Mouse (Mus musculus) gonadal fat pad, adult 2 months (tissue): ENCODE measurements at regions not wholly inside any gene's neighbourhood (a gene's known extent, or its start where the extent isn't known, plus 50 kb on each side); places are given as distances from the start of the nearest gene placed in this dataset.
"Not testable (repeated sequence)": the region's sequence is repeated elsewhere in the genome, so short reads cannot be mapped to it uniquely, and the experiment has no call there.

Experiments used
- DNase-seq: peaks from one replicate; pipeline ENCODE4 v3.0.0-alpha.2; 2012; ENCODE audit warnings: low read depth

DNA sequence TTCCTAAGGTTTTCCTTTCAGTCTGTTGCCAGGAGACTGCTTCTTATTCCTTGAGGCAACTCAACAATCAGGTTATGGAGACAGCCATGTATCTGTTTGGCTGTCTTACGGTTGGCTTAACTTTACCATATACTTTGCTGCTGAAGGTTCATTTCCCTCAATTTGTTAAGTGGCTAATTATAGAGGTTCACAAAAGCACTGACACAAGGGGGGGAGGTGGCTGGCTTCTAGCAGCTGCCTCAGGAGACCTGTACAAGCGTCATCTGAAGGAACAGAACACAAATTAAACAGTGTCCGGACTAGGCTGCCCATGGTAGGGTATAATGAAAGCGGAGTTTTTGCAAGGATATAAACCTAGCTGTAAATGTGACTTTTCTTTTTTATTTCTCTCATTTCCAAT is 305.0 kb upstream of the Rnf219 start:
- DNase-seq = no peak

DNA sequence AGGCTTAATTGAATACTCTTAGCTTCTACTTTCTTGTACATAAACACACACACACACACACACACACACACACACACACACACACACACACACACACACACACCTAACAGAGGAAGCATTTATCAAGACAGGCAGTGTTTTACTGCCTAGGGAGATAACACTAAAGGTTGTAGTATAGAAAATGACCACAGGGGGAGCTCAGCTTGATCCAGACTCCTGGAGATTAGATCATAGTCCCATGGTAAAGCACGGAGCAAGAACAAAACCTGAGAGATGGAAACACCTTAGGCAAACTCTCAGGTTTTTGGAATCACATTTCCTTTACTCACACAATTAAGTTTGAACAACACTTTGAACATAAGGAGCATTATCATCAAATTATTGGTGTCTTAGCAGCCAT is 302.5 kb upstream of the Rnf219 start:
- DNase-seq = no peak

DNA sequence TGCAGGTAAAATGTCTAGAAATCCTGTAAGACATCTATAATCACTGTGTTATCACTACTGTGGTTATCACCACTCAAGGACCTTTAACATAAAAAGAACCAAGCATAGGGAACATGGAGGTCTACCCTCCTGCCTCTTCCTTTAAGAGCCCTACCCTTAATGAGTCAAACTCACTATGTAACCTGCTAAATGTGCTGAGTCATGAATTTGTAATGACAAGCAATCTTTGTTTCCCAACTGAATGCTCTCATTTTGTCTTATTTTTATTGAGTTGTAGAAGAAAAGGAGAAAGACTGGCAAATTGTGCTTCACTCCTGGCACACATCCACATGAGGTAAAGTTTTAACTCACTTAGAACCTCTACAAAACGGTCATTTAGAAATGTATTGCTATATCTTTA is 301.8 kb upstream of the Rnf219 start:
- DNase-seq = no peak

DNA sequence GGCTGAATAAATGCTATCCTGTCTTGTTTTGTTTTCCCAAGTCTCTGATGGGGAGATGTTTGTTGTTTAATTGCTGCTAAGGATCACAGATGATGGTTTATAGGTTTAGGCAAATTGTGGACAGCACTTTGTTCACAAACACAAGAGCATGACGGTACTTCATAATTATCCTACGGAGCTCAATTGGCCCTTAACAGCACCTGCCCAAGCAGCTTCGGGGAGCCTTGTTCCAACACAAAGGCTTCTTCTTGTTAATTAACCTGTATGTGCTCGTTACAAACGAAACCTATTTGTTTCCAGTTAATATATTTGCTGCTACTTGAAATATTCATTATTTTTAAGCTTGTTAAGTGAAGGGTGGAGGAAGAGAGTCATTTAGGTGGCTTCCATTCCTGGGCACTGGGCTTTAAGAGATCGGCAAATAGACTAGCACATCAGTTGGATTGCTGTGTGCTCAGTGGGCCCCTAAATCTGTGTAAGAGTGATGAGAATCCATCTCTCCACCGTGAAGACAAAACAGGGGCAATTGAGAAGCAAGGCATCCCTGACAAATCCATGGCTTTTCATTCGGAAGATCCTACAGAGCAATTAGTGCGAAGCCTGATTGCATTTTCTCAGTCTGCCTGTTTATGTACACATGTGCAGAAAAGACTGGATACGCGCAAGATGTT is 299.6 kb upstream of the Rnf219 start:
- DNase-seq = no peak

DNA sequence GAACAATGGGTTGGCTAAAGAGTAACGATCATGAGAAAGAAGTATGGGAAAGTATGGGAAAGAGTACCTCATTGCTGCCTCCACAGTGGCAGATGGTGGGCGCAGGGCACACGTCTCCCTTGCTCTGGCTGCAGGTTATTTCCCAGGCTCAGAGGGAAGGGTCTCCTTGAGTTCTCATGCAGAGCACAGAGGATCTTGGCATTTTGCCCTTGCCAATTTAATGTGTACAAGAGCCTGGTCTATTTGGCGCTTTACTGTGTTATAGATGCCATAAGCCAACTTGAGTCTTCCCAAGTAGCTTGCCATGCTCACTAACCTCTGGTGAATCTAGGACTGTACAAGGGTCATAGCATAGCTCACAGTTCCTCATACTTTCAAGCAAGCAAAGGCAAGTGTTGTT is 296.7 kb upstream of the Rnf219 start:
- DNase-seq = no peak

DNA sequence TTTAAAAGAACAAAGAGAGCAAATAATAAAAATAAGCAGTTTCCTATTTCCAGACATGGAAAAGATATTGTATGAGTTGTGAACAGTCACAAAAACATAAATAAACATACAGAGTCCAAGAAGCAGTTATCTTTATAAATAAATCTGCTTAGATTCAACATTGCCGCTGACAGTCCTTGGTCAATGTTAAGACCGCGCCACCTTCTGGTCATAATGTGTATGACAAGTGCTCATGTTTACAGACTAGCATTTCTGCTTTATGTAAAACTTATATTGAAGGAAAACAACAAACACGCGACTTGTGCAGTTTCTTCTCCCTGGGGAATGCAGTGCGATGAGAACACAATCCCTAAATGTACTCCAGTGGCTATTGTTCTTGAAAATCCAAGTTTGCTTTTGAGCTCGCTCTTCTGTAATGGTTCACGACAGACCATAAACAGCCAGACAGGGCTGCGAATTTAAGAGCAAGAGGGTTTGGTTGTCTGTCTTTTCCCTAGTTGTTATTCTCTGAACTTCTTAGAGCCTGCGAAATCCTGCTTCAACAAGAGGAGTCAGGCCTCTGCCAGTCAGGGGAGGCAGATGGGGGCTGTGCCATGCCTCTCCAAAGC is 291.6 kb upstream of the Rnf219 start:
- peak; percentile 1 for DNase-seq

DNA sequence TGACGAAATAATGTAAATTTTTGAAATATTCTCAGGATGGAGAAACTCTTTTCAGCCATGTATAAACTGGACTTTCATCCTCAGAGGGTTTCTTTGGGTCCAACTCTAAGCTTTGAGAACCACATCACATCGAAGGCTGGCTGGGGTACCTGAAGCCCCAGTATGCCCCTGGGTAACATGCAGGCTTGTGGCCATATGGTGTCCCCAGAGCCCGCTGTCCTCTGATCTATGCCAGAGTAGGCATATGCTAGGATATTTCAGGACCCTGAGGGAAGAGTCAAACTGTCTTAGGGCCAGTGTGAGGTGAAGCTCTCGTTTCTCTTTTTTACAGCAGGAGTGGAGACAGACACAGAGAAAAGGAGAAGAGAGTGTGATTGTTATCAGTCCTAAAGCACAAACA is 289.6 kb upstream of the Rnf219 start:
- DNase-seq = no peak

DNA sequence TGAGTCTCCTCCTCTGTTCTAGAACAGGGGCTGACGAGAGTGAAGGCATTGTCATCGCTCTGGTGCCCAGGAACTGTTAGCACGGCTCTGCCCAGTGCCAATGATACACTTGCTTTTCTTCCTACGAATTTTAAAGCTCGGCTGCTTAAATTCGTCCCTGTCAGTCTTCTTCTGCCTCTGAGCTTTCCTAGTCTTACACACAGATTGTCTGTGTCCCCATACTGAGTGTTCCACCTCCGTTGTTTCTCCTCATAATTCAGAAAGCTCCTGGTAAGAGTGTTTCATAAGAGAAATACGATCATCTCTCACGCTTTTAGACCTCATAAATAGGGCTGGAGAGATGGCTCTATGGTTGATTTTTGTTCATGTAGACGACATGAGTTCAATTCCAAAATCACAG is 282.9 kb upstream of the Rnf219 start:
- no peak for DNase-seq

DNA sequence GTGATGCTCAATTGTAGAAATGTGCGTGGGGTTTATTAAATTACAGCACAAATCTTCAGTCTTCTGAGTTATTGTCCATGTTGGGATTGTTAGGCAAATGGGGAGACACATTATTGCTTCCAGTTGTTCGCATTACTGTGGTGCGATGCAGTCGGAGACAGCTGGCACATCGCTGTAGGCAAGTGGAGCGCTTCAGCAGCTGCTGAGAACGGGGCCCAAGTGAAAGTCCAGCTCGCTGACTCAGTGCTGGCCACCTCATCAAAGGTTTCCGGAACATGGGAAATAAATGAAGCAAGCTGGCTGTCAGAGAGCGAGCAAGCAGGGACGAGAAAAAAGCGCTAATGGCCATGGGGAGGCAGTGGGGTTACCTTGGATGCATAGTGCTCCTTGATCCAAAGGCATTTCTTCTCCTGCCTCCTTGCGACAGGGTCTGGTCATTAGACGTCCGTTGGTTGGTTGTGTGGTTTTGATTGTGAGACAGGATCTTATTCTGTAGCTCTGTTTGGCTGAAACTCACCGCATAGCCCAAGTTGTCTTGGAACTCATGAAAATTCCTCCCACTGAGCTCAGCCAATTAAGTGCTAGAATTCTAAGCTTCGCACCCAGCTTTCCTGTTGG is 274.0 kb upstream of the Rnf219 start:
- DNase-seq = no peak

DNA sequence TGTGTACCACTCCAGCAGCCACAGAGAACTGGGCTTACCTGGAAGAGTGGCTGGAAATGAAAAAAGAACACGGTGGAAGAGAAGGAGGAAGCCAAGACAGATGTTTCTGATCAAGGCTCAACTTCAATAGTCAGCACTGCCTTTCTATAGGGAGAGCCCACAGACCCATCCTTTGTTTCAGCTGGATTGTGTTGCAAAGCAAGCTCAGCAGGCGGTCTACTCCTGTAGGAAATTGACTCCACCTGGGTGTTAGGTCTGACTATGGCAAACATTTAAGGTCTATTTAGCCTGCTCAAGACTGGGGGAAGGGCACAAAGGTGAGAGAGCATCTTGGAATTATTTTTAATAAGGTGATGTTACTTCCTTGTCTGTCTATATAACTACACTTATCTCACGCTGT is 266.9 kb upstream of the Rnf219 start:
- DNase-seq = no peak

DNA sequence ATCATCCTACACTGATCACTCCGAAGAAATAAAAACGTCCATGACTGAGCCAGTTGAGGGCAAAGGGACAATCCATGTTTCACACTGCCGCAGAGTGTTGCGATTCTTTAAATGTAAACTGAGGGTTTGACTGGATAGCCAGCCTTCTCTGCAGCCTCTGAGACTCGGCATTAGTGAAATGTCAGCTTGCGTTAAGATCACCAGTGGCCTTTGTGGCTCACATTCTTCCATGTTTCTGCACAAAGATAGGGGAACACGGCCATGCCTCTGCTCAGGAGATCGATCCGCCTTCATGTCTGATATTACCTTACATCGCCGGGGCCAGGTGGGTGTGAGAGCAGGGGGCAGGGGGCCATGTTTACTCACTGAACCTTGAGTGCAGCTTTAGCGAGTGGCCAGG is 262.6 kb upstream of the Rnf219 start:
- DNase-seq = no peak

DNA sequence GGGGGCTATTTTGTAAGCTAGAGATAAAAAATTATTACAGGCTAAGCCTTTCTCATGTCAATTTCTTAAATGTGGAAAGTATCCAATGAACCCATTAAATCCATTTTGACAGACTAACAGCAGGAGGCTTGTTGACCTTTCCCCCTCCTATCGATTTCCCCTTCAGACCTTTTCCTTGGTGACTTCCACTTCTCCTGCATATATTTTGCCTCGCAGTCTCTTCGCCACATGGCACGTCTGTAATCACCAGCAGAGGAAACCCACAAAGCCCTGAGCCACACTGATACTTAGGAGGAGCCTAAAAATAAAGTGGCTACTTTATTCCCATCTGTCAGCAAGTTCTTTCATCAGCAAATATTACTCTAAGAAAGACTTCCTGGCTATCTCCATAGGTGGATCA is 247.5 kb upstream of the Rnf219 start:
- no peak for DNase-seq

DNA sequence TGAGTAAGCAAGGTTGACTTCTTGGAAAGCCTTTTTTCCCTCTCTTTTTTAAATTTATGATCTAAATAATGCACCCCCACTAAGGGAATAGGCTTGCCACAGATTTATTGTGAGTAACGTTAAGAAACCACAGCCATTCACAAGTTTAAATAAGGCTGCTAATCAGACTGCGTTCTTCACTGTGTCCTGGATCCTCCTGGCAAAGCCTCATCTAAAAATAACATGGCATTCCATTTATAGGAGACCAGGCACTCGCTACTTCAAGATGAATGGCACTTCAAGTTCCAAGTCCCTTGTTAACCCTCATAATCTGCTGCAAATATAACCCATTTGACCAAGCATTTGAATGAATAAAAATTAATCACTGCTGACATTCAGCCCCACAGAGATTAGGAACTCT is 211.8 kb upstream of the Rnf219 start:
- no peak for DNase-seq

DNA sequence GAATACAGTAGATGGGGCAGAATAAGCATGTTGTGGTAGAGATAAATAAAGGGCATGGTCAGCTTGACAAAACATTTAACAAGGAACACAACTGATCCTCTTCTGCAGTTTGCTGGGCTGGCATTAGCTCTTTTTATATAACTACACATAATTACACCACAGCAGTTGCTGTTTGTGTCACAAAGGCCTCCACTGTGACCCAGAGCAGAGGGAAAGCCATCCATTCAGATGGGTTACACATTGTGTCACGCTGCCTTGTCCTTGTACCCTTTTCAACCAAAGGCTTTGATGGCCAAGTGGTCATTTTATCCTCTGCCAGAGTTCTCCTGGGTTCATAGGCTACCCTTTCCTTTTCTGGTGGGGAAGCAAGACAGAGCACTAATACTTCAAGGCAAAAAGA is 209.6 kb upstream of the Rnf219 start:
- DNase-seq = no peak

DNA sequence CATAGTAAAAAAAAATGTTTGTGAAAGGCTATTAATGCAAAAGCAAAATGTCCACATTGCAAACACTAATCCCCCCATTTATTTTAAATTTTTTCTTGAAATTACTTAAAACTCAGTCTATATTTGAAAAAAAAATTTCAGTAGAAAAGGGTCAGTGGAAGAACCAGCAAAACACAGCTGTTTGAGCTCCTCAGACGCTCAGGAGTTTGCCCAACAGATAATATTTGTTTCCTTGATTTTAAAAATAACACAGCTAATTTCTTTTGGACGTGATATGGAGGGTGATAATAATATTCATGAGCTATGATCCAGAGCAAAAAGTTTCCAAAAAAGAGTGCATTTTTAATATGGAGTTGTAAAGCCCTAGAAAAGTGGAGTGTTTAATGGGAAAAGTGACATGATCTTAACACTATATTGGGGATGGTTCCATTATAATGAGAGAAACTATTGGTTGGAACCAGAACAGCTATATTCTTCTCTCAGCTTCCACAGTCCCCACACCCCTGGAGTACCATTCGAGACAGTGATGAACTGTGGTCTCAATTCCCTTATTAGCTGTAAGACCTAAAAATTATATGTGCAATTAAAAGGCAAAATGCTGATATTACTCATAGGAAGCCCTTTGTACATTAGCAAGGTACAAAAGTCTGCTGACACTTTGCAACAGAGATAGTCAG is 209.0 kb upstream of the Rnf219 start:
- DNase-seq = no peak

DNA sequence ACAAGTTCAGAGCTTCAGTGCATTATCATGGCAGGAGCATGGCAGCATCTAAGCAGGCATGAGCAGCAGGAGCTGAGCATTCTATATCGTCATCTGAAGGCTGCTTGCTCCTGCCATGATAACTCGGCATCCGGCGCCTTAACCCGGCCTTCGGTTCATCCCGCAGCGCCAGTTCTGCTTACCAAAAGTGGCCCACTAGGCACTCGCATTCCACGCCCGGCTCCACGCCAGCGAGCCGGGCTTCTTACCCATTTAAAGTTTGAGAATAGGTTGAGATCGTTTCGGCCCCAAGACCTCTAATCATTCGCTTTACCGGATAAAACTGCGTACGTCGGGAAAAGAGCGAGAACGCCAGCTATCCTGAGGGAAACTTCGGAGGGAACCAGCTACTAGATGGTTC is 193.2 kb upstream of the Rnf219 start:
- not testable (repeated sequence) for DNase-seq

DNA sequence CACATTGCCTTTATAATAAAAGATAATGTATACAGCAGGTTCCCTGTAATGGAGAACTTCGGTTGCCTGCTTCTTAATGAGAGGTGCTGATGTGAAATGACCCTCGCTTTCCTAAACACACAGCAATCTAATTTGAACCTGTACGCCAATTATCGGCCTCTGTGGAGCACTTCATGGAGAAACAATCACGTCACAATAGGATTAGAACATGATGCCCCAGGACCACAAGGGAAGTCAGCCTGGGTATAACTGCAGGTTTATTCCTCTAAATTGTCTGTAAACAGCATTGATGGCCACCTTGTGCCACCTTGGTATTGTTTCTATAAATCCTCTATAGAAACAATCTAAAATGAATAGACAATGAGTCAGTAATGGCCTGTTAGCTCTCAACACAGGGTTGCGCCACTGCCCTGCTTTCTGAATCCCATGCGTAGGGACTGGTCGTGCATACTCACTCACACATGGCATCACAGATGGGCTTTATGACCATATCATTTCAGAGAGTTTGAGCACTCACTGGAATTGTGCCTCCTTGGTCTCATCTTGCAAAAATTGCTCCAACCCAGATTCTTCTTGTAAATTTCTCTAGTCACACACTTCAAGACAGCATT is 179.9 kb upstream of the Rnf219 start:
- no peak for DNase-seq

DNA sequence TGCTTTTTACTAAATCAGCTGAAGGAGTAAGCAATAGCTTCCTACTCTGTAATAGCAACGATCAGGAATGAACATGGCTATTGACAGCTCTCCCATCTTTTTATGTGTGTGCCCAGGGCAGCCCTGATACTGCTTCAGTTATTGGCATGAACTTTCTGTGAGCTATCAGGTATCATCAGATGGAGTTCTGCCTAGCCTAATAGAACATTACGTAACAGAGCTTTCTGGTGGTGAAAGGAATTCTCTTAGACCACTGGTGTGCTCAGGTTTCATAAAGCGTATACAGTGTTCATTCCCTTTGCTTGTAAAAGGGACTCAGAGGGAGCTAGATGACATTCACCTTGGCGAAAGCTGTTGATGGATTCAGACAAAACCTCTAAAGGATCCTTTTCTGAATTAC is 176.5 kb upstream of the Rnf219 start:
- no peak for DNase-seq

DNA sequence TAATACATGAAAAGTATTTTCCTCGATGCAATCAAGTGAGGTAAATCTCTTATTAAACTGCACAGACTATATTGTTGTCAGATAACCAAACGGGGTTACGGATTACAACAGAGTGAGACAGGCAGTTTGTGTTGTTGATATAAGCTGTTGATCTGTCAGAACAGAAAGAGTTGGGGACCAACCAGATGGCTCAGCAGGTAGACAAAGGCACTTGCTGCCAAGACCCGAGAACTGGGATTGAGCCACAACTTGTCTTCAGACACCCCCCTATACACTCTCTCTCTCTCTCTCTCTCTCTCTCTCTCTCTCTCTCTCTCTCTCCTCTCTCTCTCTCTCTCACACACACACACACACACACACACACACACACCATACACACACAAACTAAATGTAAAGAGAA is 172.7 kb upstream of the Rnf219 start:
- no peak for DNase-seq

DNA sequence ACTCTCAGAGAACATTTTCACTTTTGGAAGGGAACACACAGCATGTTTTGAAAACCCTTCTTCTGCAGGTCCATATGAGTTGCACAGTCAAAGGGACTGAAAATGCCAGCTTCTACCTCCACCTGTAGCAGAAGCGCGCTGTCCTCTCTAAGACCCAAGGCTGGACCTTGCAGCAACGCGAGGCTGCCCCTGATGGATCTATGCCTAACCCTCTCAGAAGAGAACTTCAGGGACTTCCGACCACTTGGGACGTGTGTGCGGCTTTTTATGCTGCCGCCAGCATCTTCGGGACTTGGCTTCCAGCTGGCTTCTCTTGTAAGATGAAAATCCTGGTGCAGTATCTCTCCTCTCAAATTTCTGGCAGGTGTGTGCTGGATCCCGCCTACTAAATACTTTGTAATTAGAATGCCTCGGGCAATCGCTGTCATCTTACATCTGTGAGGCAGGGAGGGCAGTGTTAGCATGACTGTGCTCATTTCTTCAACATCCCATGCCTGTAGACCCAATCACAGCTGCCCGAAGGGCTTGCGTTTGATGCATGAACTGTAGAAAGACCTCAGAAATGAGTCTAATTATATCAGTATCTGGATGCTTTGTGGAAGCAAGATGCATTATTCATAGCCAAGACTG is 171.8 kb upstream of the Rnf219 start:
- DNase-seq = no peak

DNA sequence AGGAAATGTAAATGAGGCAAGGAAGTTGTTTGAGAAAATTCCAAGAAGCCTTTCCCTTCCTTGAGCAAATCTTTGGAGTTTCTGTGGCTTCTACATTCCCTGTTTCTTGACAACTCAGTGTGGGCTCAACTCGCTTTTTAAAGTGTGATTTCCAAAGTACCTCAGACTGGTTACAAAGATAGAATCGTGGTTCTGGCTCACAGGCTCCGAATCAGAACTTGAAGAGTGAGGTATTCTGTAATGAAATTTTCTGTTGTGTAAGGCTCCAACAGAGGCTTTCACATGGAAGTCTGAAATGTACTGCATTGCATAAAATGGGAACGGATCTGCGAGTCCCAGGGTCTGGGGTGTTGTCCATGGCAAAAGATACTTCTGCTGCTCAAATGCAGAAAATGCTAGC is 170.2 kb upstream of the Rnf219 start:
- DNase-seq = no peak

DNA sequence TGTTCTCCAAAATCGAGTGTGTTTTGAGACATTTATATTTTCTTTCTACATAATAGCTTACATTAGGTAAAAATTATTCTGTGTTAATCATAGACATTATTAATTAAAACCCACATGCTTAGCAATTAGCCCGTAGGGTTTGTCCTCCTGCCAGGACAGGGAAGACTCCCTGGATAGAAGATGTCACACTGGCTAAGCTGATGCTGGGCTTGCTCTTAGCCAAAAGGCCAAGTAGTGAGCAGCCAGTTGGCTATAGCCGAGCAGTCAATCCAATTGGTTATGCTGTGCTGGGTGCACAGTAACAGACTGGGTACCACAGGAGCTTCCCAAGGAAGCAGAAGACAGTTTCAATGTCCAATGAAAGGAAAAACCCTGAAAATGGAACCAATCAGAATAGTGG is 166.0 kb upstream of the Rnf219 start:
- DNase-seq = no peak
